Mouse (Mus musculus) kidney, postnatal 10 days (tissue): Measurements from ENCODE around the gene Rps6ka1.
"Not testable (repeated sequence)": the region's sequence is repeated elsewhere in the genome, so short reads cannot be mapped to it uniquely, and the experiment has no call there.

ENCODE experiments used
- DNase-seq: peaks from one replicate; pipeline ENCODE4 v3.0.0; 2021; ENCODE audit warnings: mixed read lengths

Rps6ka1 gene

GRCm38 (mm10) chr4:133887672-133888453 is at the start of gene Rps6ka1:
Gene Rps6ka1 (minus strand): TSS chr4:133887797.
- DNase-seq = peak; percentile 87

- DNase-seq = peak; percentile 24
Measured at GRCm38 (mm10) chr4:133931785-133932184, 44.2 kb upstream of the Rps6ka1 start.

GRCm38 (mm10) chr4:133931349-133931748 is 43.8 kb upstream of the Rps6ka1 start:
- peak; percentile 21 for DNase-seq

- DNase-seq = peak; percentile 45
Measured at GRCm38 (mm10) chr4:133929278-133929670, 41.7 kb upstream of the Rps6ka1 start.

GRCm38 (mm10) chr4:133928576-133929277 is 41.1 kb upstream of the Rps6ka1 start:
- peak; percentile 21 for DNase-seq

GRCm38 (mm10) chr4:133925204-133925603 is 37.6 kb upstream of the Rps6ka1 start:
- no peak for DNase-seq

- DNase-seq = no peak
Measured at GRCm38 (mm10) chr4:133923743-133924142, 36.1 kb upstream of the Rps6ka1 start.

GRCm38 (mm10) chr4:133918093-133918825 is 30.7 kb upstream of the Rps6ka1 start:
- DNase-seq = not testable (repeated sequence)

GRCm38 (mm10) chr4:133911983-133912382 is 24.4 kb upstream of the Rps6ka1 start:
- DNase-seq = no peak

GRCm38 (mm10) chr4:133910236-133911211 is 22.9 kb upstream of the Rps6ka1 start:
- peak; percentile 96 for DNase-seq

- DNase-seq = no peak
Measured at GRCm38 (mm10) chr4:133908051-133908450, 20.5 kb upstream of the Rps6ka1 start.

- DNase-seq = no peak
Measured at GRCm38 (mm10) chr4:133907086-133907485, 19.5 kb upstream of the Rps6ka1 start.

GRCm38 (mm10) chr4:133906336-133906735 is 18.7 kb upstream of the Rps6ka1 start:
- not testable (repeated sequence) for DNase-seq

- DNase-seq = no peak
Measured at GRCm38 (mm10) chr4:133905167-133905566, 17.6 kb upstream of the Rps6ka1 start.

- no peak for DNase-seq
Measured at GRCm38 (mm10) chr4:133904326-133904725, 16.7 kb upstream of the Rps6ka1 start.

- peak; percentile 61 for DNase-seq
Measured at GRCm38 (mm10) chr4:133903372-133903771, 15.8 kb upstream of the Rps6ka1 start.

GRCm38 (mm10) chr4:133902510-133902909 is 14.9 kb upstream of the Rps6ka1 start:
- no peak for DNase-seq

GRCm38 (mm10) chr4:133900887-133901286 is 13.3 kb upstream of the Rps6ka1 start:
- DNase-seq = no peak

- no peak for DNase-seq
Measured at GRCm38 (mm10) chr4:133900352-133900751, 12.8 kb upstream of the Rps6ka1 start.

GRCm38 (mm10) chr4:133899241-133899800 is 11.7 kb upstream of the Rps6ka1 start:
- DNase-seq = peak; percentile 34

- DNase-seq = no peak
Measured at GRCm38 (mm10) chr4:133898151-133898550, 10.6 kb upstream of the Rps6ka1 start.

GRCm38 (mm10) chr4:133897431-133897891 is 9.9 kb upstream of the Rps6ka1 start:
- no peak for DNase-seq
